Mouse (Mus musculus): ENCODE data around the gene Osbpl3. TPM values are rescaled to one million over a fixed set of nuclear protein-coding genes. Genes with fewer than 3 reads are reported as not detected.

The Osbpl3 gene
- total RNA-seq (2021) = 10 to 100 TPM; 56.0 to 58.5 TPM
- long read RNA-seq, experiment 1, partial matches to known transcripts = 1 of 18 reads
- long read RNA-seq, experiment 1, other reads (novel, unspliced or antisense) = 11 of 18 reads
- long read RNA-seq, experiment 2, partial matches to known transcripts = 4 of 52 reads
- long read RNA-seq, experiment 2, other reads (novel, unspliced or antisense) = 41 of 52 reads

GRCm38 (mm10) chr6:50455829-50456469, at the start of gene Osbpl3:
TSS of gene Osbpl3 (minus strand) at chr6:50456201.
- peak; percentile 52 to 72 for DNase-seq (ENCODE audit: low spot score in 2 of 2)

- no peak for DNase-seq (ENCODE audit: low spot score in 2 of 2)
Observed at GRCm38 (mm10) chr6:50505531-50505930, 49.5 kb upstream of the Osbpl3 start.

- DNase-seq (ENCODE audit: low spot score in 2 of 2) = no peak
Observed at GRCm38 (mm10) chr6:50504711-50505110, 48.7 kb upstream of the Osbpl3 start.

GRCm38 (mm10) chr6:50503779-50504178, 47.8 kb upstream of the Osbpl3 start:
- no peak for DNase-seq (ENCODE audit: low spot score in 2 of 2)

- DNase-seq (ENCODE audit: low spot score in 2 of 2) = no peak
Observed at GRCm38 (mm10) chr6:50503031-50503430, 47.0 kb upstream of the Osbpl3 start.

- DNase-seq (ENCODE audit: low spot score in 2 of 2) = no peak
Observed at GRCm38 (mm10) chr6:50498346-50498745, 42.3 kb upstream of the Osbpl3 start.

GRCm38 (mm10) chr6:50490519-50490918, 34.5 kb upstream of the Osbpl3 start:
- DNase-seq (ENCODE audit: low spot score in 2 of 2) = no peak

GRCm38 (mm10) chr6:50489380-50489779, 33.4 kb upstream of the Osbpl3 start:
- DNase-seq (ENCODE audit: low spot score in 2 of 2) = no peak

GRCm38 (mm10) chr6:50486035-50486902, 30.3 kb upstream of the Osbpl3 start:
- no peak for DNase-seq (ENCODE audit: low spot score in 2 of 2)

GRCm38 (mm10) chr6:50483426-50483825, 27.4 kb upstream of the Osbpl3 start:
- DNase-seq (ENCODE audit: low spot score in 2 of 2) = no peak

GRCm38 (mm10) chr6:50481460-50481859, 25.5 kb upstream of the Osbpl3 start:
- DNase-seq (ENCODE audit: low spot score in 2 of 2) = no peak

GRCm38 (mm10) chr6:50466451-50466850, 10.4 kb upstream of the Osbpl3 start:
- no peak for DNase-seq (ENCODE audit: low spot score in 2 of 2)

GRCm38 (mm10) chr6:50464690-50465485, 8.9 kb upstream of the Osbpl3 start:
- no peak for DNase-seq (ENCODE audit: low spot score in 2 of 2)

GRCm38 (mm10) chr6:50462026-50462425, 6.0 kb upstream of the Osbpl3 start:
- no peak for DNase-seq (ENCODE audit: low spot score in 2 of 2)

- no peak for DNase-seq (ENCODE audit: low spot score in 2 of 2)
Observed at GRCm38 (mm10) chr6:50461585-50461984, 5.6 kb upstream of the Osbpl3 start.

- DNase-seq (ENCODE audit: low spot score in 2 of 2) = no peak
Observed at GRCm38 (mm10) chr6:50460646-50461045, 4.6 kb upstream of the Osbpl3 start.

- no peak for DNase-seq (ENCODE audit: low spot score in 2 of 2)
Observed at GRCm38 (mm10) chr6:50460246-50460645, 4.2 kb upstream of the Osbpl3 start.

- no peak for DNase-seq (ENCODE audit: low spot score in 2 of 2)
Observed at GRCm38 (mm10) chr6:50459271-50459670, 3.3 kb upstream of the Osbpl3 start.

- DNase-seq (ENCODE audit: low spot score in 2 of 2) = no peak
Observed at GRCm38 (mm10) chr6:50457551-50458348, 1.7 kb upstream of the Osbpl3 start.

GRCm38 (mm10) chr6:50456706-50457105, 705 bp upstream of the Osbpl3 start:
- no peak for DNase-seq (ENCODE audit: low spot score in 2 of 2)

All from adrenal gland, postnatal 4 days (tissue).